Mouse (Mus musculus): ENCODE results near the gene Vwc2l. TPM values are rescaled to one million over a fixed set of nuclear protein-coding genes. Genes with fewer than 3 reads are reported as not detected.

The Vwc2l gene
- 3.8 and 5.2 TPM in 2 replicates for polyA plus RNA-seq (2014; fragmentation: Nextera tagmentation; extraction: Ambion mirVana)

- peak; percentile 81 for ATAC-seq
- Histone ChIP-seq H3K4me1 (ENCODE audit: control insufficient read depth, insufficient read depth, low read length) (no peaks in the 10 kb centered on the region), H3K27me3 (replicated peaks; ENCODE audit: control insufficient read depth, insufficient read depth, low read length) (no peaks in the 10 kb centered on the region), H3K9me3 (replicated peaks; ENCODE audit: control insufficient read depth, low read length) (no peaks in the 10 kb centered on the region), H3K36me3 (ENCODE audit: control insufficient read depth, insufficient read depth, low read length) (no peaks in the 10 kb centered on the region), H3K27ac (ENCODE audit: low read depth, low read length) (no peak within 1 kb of the TSS), H3K9ac (ENCODE audit: low read length) (peak within 1 kb of the TSS; percentile 36; the same call in 1 of the 2 replicates), H3K4me2 (ENCODE audit: low read length) (peak within 1 kb of the TSS; percentile 47), H3K4me3 (ENCODE audit: low read depth, low read length) (peak within 1 kb of the TSS; percentile 15)
- DNase-seq (ENCODE audit: low spot score), result peak; percentile 72
- WGBS, result 10% methylated on average over 13 of the region's 13 CpGs
Observed at GRCm38 (mm10) chr1:70725655-70726066, at the start of gene Vwc2l. Gene Vwc2l, plus strand, starts transcription at chr1:70725715.

GRCm38 (mm10) chr1:70692529-70692928, 33.0 kb upstream of the Vwc2l start:
- ATAC-seq (no peak), DNase-seq (ENCODE audit: low spot score) (no peak)
- H3K4me3 ChIP-seq (ENCODE audit: low read depth, low read length), result no peak overlapping the region
- H3K4me2 ChIP-seq (ENCODE audit: low read length), result no peak overlapping the region
- no peaks in the 10 kb centered on the region for H3K27me3 ChIP-seq (replicated peaks; ENCODE audit: control insufficient read depth, insufficient read depth, low read length)
- no peaks in the 10 kb centered on the region for H3K9me3 ChIP-seq (replicated peaks; ENCODE audit: control insufficient read depth, low read length)
- H3K27ac ChIP-seq (ENCODE audit: low read depth, low read length), result no peak overlapping the region
- no peaks in the 10 kb centered on the region for H3K4me1 ChIP-seq (ENCODE audit: control insufficient read depth, insufficient read depth, low read length)
- 70% methylated on average over 2 of the region's 2 CpGs for WGBS
- no peaks in the 10 kb centered on the region for H3K36me3 ChIP-seq (ENCODE audit: control insufficient read depth, insufficient read depth, low read length)
- H3K9ac ChIP-seq (ENCODE audit: low read length), result no peak overlapping the region

GRCm38 (mm10) chr1:70700270-70700669, 25.2 kb upstream of the Vwc2l start:
- no peaks in the 10 kb centered on the region for H3K9me3 ChIP-seq (replicated peaks; ENCODE audit: control insufficient read depth, low read length)
- H3K9ac ChIP-seq (ENCODE audit: low read length), result no peak overlapping the region
- ATAC-seq (no peak), DNase-seq (ENCODE audit: low spot score) (no peak)
- no peaks in the 10 kb centered on the region for H3K36me3 ChIP-seq (ENCODE audit: control insufficient read depth, insufficient read depth, low read length)
- H3K4me2 ChIP-seq (ENCODE audit: low read length), result no peak overlapping the region
- H3K27me3 ChIP-seq (replicated peaks; ENCODE audit: control insufficient read depth, insufficient read depth, low read length), result no peaks in the 10 kb centered on the region
- no peaks in the 10 kb centered on the region for H3K4me1 ChIP-seq (ENCODE audit: control insufficient read depth, insufficient read depth, low read length)
- H3K27ac ChIP-seq (ENCODE audit: low read depth, low read length), result no peak overlapping the region
- H3K4me3 ChIP-seq (ENCODE audit: low read depth, low read length), result no peak overlapping the region
- 86% methylated on average over 5 of the region's 5 CpGs for WGBS

- WGBS, result 88% methylated on average over 3 of the region's 3 CpGs
- no peak for ATAC-seq
- Histone ChIP-seq H3K9me3 (replicated peaks; ENCODE audit: control insufficient read depth, low read length) (no peaks in the 10 kb centered on the region), H3K36me3 (ENCODE audit: control insufficient read depth, insufficient read depth, low read length) (no peaks in the 10 kb centered on the region), H3K27me3 (replicated peaks; ENCODE audit: control insufficient read depth, insufficient read depth, low read length) (no peaks in the 10 kb centered on the region), H3K4me1 (ENCODE audit: control insufficient read depth, insufficient read depth, low read length) (no peaks in the 10 kb centered on the region), H3K4me2 (ENCODE audit: low read length) (no peak overlapping the region), H3K4me3 (ENCODE audit: low read depth, low read length) (no peak overlapping the region), H3K9ac (ENCODE audit: low read length) (no peak overlapping the region), H3K27ac (ENCODE audit: low read depth, low read length) (no peak overlapping the region)
- DNase-seq (ENCODE audit: low spot score), result no peak
Observed at GRCm38 (mm10) chr1:70703934-70704333, 21.6 kb upstream of the Vwc2l start.

- no peaks in the 10 kb centered on the region for H3K36me3 ChIP-seq (ENCODE audit: control insufficient read depth, insufficient read depth, low read length)
- no peaks in the 10 kb centered on the region for H3K4me1 ChIP-seq (ENCODE audit: control insufficient read depth, insufficient read depth, low read length)
- ATAC-seq, result no peak
- H3K27ac ChIP-seq (ENCODE audit: low read depth, low read length), result no peak overlapping the region
- DNase-seq (ENCODE audit: low spot score), result no peak
- no peaks in the 10 kb centered on the region for H3K9me3 ChIP-seq (replicated peaks; ENCODE audit: control insufficient read depth, low read length)
- no peaks in the 10 kb centered on the region for H3K27me3 ChIP-seq (replicated peaks; ENCODE audit: control insufficient read depth, insufficient read depth, low read length)
- H3K4me3 ChIP-seq (ENCODE audit: low read depth, low read length), result no peak overlapping the region
- 79% methylated on average over 3 of the region's 3 CpGs for WGBS
- no peak overlapping the region for H3K9ac ChIP-seq (ENCODE audit: low read length)
- H3K4me2 ChIP-seq (ENCODE audit: low read length), result no peak overlapping the region
Observed at GRCm38 (mm10) chr1:70705821-70706220, 19.7 kb upstream of the Vwc2l start.

- no peak overlapping the region for H3K27ac ChIP-seq (ENCODE audit: low read depth, low read length)
- no peak overlapping the region for H3K9ac ChIP-seq (ENCODE audit: low read length)
- peak; percentile 53 for DNase-seq (ENCODE audit: low spot score)
Observed at GRCm38 (mm10) chr1:70725045-70725444, 470 bp upstream of the Vwc2l start.

GRCm38 (mm10) chr1:70787146-70787545, 61.6 kb downstream of the Vwc2l start:
- Histone ChIP-seq H3K27me3 (replicated peaks; ENCODE audit: control insufficient read depth, insufficient read depth, low read length) (no peaks in the 10 kb centered on the region), H3K9me3 (replicated peaks; ENCODE audit: control insufficient read depth, low read length) (no peaks in the 10 kb centered on the region), H3K4me1 (ENCODE audit: control insufficient read depth, insufficient read depth, low read length) (no peaks in the 10 kb centered on the region), H3K36me3 (ENCODE audit: control insufficient read depth, insufficient read depth, low read length) (no peaks in the 10 kb centered on the region), H3K9ac (ENCODE audit: low read length) (no peak overlapping the region), H3K27ac (ENCODE audit: low read depth, low read length) (no peak overlapping the region), H3K4me3 (ENCODE audit: low read depth, low read length) (no peak overlapping the region), H3K4me2 (ENCODE audit: low read length) (no peak overlapping the region)
- DNase-seq (ENCODE audit: low spot score) (no peak), ATAC-seq (no peak)

More at GRCm38 (mm10) chr1:70725045-70725444, 470 bp upstream of the Vwc2l start:
- Histone ChIP-seq H3K4me3 (ENCODE audit: low read depth, low read length) (peak overlapping the region; percentile 15; the same call in 1 of the 2 replicates), H3K36me3 (ENCODE audit: control insufficient read depth, insufficient read depth, low read length) (no peaks in the 10 kb centered on the region), H3K4me1 (ENCODE audit: control insufficient read depth, insufficient read depth, low read length) (no peaks in the 10 kb centered on the region), H3K9me3 (replicated peaks; ENCODE audit: control insufficient read depth, low read length) (no peaks in the 10 kb centered on the region), H3K27me3 (replicated peaks; ENCODE audit: control insufficient read depth, insufficient read depth, low read length) (no peaks in the 10 kb centered on the region), H3K4me2 (ENCODE audit: low read length) (peak overlapping the region; percentile 47)
- no peak for ATAC-seq
- 50% methylated on average over 5 of the region's 5 CpGs for WGBS

GRCm38 (mm10) chr1:70791636-70792035, 66.1 kb downstream of the Vwc2l start:
- Histone ChIP-seq H3K4me3 (ENCODE audit: low read depth, low read length) (no peak overlapping the region), H3K9me3 (replicated peaks; ENCODE audit: control insufficient read depth, low read length) (no peaks in the 10 kb centered on the region), H3K27ac (ENCODE audit: low read depth, low read length) (no peak overlapping the region), H3K27me3 (replicated peaks; ENCODE audit: control insufficient read depth, insufficient read depth, low read length) (no peaks in the 10 kb centered on the region), H3K36me3 (ENCODE audit: control insufficient read depth, insufficient read depth, low read length) (no peaks in the 10 kb centered on the region), H3K4me1 (ENCODE audit: control insufficient read depth, insufficient read depth, low read length) (no peaks in the 10 kb centered on the region), H3K9ac (ENCODE audit: low read length) (no peak overlapping the region), H3K4me2 (ENCODE audit: low read length) (no peak overlapping the region)
- no peak for DNase-seq (ENCODE audit: low spot score)
- WGBS, result 90% methylated on average over 5 of the region's 5 CpGs
- no peak for ATAC-seq

- H3K4me3 ChIP-seq (ENCODE audit: low read depth, low read length), result no peak overlapping the region
- H3K36me3 ChIP-seq (ENCODE audit: control insufficient read depth, insufficient read depth, low read length), result no peaks in the 10 kb centered on the region
- H3K4me1 ChIP-seq (ENCODE audit: control insufficient read depth, insufficient read depth, low read length), result no peaks in the 10 kb centered on the region
- no peaks in the 10 kb centered on the region for H3K9me3 ChIP-seq (replicated peaks; ENCODE audit: control insufficient read depth, low read length)
- H3K4me2 ChIP-seq (ENCODE audit: low read length), result no peak overlapping the region
- 86% methylated on average over 4 of the region's 4 CpGs for WGBS
- ATAC-seq, result no peak
- H3K27ac ChIP-seq (ENCODE audit: low read depth, low read length), result no peak overlapping the region
- no peak for DNase-seq (ENCODE audit: low spot score)
- no peaks in the 10 kb centered on the region for H3K27me3 ChIP-seq (replicated peaks; ENCODE audit: control insufficient read depth, insufficient read depth, low read length)
- no peak overlapping the region for H3K9ac ChIP-seq (ENCODE audit: low read length)
Observed at GRCm38 (mm10) chr1:70795094-70795493, 69.6 kb downstream of the Vwc2l start.
